Mouse (Mus musculus): Measurements from ENCODE around the gene Zbtb9.

Gene Zbtb9

GRCm38 (mm10) chr17:27039432-27040102 lies 66.6 kb downstream of the Zbtb9 start:
- no peak for DNase-seq (ENCODE audit: extremely low read depth, low read depth, low spot score)

DNA sequence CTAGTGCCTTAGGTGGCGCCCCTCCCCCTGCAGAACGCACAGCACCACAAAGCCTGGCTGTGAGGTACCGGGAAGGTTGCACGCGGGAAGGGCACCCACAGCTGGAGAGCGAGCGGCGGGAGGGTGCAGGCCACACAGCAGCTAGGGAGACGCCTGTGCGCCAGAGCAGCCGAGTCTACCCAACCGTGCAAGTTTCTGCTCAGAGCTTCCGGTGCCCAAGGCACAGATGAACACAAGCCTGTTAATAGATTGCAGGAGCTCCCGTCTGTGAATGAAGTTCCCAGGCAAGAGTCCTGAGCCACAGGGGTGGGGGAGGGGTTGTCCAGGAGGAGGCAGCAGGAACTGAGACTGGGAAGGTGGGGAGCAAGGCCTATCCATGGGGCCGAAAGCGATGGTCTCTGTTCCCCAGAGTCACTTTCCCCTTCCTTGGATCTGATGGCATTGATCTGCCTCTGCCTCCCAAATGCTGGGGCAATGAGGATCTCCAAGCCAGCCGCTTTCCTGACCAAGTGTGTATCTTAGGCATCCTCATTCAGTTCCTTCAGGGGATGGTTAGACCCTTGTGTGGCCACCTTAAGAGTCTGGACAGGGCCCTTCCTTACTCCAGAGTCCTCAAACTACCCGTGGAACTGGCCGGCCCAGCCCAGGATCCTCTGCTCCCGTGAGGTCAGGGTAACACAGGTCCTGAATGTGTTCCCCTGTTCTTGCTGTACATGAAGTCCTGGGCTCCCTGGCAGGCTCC lies 67.5 kb downstream of the Zbtb9 start:
- DNase-seq (ENCODE audit: extremely low read depth, low read depth, low spot score) = no peak

- no peak for DNase-seq (ENCODE audit: extremely low read depth, low read depth, low spot score)
These were observed 68.2 kb downstream of the Zbtb9 start for GRCm38 (mm10) chr17:27041046-27041786.

GRCm38 (mm10) chr17:27041787-27042055 lies 68.8 kb downstream of the Zbtb9 start:
- DNase-seq (ENCODE audit: extremely low read depth, low read depth, low spot score) = no peak

DNA sequence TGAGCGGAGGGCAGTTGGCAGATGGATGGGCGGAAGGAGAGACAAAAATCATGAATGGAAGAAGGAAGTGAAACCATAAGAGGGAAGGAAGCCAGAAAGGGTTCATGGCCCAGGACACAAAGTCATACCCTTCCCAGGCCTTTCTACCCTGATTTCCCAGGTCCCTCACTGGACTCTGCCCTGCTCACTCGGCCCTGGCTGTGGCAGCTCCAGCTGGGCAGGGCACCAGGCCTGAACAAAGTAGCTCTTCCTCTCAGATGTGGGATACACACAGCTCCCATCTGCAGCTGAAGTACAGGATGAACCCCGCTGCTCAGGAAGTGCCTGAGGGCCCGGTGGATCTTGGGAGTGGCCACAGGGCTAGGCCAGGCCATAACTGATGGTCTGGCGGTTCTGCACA lies 69.9 kb downstream of the Zbtb9 start:
- DNase-seq (ENCODE audit: extremely low read depth, low read depth, low spot score) = no peak

- no peak for DNase-seq (ENCODE audit: extremely low read depth, low read depth, low spot score)
These were observed 72.2 kb downstream of the Zbtb9 start for GRCm38 (mm10) chr17:27045164-27045563.

GRCm38 (mm10) chr17:27047762-27048444 lies 74.9 kb downstream of the Zbtb9 start:
- no peak for DNase-seq (ENCODE audit: extremely low read depth, low read depth, low spot score)

DNA sequence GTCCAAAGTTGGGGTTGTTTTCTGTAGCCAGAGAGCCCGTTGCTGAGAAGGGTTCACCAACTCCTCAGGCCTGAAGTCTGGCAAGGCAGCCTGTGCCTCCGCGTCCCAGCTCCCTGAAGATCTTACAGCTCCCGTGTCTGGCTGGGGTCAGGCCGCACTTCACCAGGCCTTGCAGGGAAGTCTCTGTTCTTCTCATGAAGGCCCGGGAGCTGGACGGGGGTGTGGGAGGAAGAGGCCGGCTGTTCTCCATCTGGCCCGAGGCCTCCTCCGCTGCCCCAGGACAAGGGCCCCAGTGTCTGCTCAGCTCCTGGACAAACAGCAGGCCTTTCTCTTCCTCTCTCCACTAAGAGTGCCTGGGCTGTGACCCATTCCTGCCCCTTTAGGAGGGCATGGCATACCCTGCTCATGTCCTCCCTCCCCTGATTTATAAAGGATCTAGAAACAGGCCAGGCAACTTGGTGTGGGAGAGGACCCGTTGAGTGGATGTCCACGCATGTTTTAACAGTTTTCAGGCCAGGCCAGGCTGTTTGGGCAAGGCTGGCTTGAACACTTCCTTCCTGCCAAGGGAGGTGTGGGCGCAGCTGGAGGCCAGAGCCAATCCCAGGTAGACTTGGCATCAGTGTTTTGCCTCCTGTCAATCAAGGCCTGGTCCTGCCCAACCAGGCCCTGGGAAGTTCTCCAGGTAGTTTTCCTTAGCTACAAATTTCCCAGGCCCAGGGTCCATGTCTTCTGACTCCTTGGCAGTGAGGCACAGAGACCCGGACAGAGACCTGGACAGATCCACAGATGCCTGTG lies 75.7 kb downstream of the Zbtb9 start:
- DNase-seq (ENCODE audit: extremely low read depth, low read depth, low spot score) = no peak

DNA sequence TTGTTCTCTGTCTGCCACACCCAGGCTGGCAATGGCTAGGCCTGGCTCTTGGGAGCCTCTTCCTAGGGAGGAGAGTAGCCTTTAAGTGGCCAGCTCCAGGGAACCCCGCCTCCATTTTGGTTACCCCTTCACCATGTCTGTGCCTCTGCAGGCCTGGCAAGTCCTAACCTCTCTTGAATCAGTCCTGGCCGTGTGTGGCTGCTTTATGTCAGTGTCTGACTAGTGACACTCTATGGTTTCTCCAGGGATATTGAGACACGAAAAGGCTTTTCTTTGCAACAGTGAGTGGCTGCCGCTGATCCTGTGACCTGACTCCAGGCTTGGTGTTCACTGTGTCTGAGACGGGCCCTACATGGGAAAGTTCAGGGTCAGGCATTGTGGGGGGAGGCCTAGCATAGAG lies 77.9 kb downstream of the Zbtb9 start:
- DNase-seq (ENCODE audit: extremely low read depth, low read depth, low spot score) = no peak

- DNase-seq (ENCODE audit: extremely low read depth, low read depth, low spot score) = no peak
These were observed 78.5 kb downstream of the Zbtb9 start for GRCm38 (mm10) chr17:27051514-27051913.

GRCm38 (mm10) chr17:27056170-27056569 lies 83.2 kb downstream of the Zbtb9 start:
- DNase-seq (ENCODE audit: extremely low read depth, low read depth, low spot score) = no peak

- no peak for DNase-seq (ENCODE audit: extremely low read depth, low read depth, low spot score)
These were observed 84.0 kb downstream of the Zbtb9 start, which contains the start of gene Itpr3 for GRCm38 (mm10) chr17:27056812-27057516. Itpr3 (plus strand) TSS chr17:27057304.

DNA sequence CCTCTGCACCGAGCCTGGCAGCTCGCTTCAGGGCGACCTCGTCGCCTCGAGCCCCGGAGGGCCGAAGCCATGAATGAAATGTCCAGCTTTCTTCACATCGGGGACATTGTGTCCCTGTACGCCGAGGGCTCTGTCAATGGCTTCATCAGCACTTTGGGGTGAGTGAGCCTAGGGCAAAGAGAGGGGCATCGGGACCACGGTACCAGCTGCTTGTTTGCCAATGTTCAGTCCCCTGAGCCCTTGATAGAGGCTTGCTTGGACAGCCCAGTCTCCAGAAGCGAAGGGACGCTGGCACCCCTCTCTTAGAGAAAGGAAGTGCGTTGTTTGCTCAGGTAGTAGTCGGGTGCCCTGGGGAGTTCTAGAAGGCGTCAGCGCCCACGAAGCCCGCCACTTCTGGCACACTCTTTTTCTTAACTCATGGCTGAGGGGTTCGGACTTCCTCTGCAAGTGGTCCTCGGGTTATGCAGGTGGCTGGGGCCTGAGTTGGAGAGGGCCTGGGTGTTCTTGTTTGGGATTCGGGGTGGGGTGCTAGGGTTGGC lies 84.6 kb downstream of the Zbtb9 start:
- DNase-seq (ENCODE audit: extremely low read depth, low read depth, low spot score) = no peak

Measured in fat pad, adult 2 months (tissue).